Mouse (Mus musculus): ENCODE data around the gene Ankrd33b.

Ankrd33b gene

DNA sequence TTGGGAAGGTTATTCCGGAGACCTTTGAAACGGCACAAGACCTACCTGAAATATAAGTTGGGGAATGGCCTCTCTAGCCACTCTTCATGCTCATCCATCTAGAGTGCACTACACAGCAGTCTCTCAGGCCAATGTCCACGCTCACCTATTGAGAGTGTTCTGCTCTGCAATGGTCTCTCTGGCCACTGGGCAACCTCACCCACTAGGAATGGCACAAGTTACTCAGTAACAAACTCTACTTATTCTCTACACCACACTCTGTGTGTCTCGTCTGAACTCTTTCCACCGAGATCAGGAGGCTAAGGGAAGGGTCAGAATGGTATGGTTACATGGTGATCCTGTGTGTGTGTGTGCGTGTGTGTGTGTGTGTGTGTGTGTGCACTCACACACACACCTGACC, 7.7 kb downstream of the Ankrd33b start:
- H3K36me3 ChIP-seq (ENCODE audit: insufficient read depth, low read length), result no peaks in the 10 kb centered on the region
- 0 out of 2 replicates have a peak, but pooled peaks cover 1% of the 10 kb centered on the region for H3K9me3 ChIP-seq (ENCODE audit: low read length)
- H3K27me3 ChIP-seq (ENCODE audit: insufficient read depth, low read length), result peaks cover 30% of the 10 kb centered on the region
- no peak for TF ChIP-seq POU5F1 (IDR thresholded peaks at IDR 0.05; ENCODE audit: borderline replicate concordance, low read length)
- TF ChIP-seq CTCF (conservative IDR thresholded peaks at IDR 0.05; ENCODE audit: low read length), result no peak
- TF ChIP-seq NANOG (IDR thresholded peaks at IDR 0.05; ENCODE audit: borderline replicate concordance, low read length), result no peak
- H3K4me1 ChIP-seq (replicated peaks; ENCODE audit: low read depth, low read length), result peaks cover 38% of the 10 kb centered on the region
- H3K4me3 ChIP-seq (replicated peaks; ENCODE audit: low read length), result no peak overlapping the region

- Histone ChIP-seq H3K36me3 (ENCODE audit: insufficient read depth, low read length) (no peaks in the 10 kb centered on the region), H3K4me3 (replicated peaks; ENCODE audit: low read length) (no peak overlapping the region), H3K4me1 (replicated peaks; ENCODE audit: low read depth, low read length) (peaks cover 48% of the 10 kb centered on the region), H3K9me3 (ENCODE audit: low read length) (0 out of 2 replicates have a peak, but pooled peaks cover 3% of the 10 kb centered on the region), H3K27me3 (ENCODE audit: insufficient read depth, low read length) (peaks cover 9% of the 10 kb centered on the region; the same call in 1 of the 2 replicates)
- no peak for TF ChIP-seq CTCF (conservative IDR thresholded peaks at IDR 0.05; ENCODE audit: low read length)
- no peak for TF ChIP-seq POU5F1 (IDR thresholded peaks at IDR 0.05; ENCODE audit: borderline replicate concordance, low read length)
- TF ChIP-seq NANOG (IDR thresholded peaks at IDR 0.05; ENCODE audit: borderline replicate concordance, low read length), result no peak
Measured at GRCm38 (mm10) chr15:31352494-31353279, 14.8 kb downstream of the Ankrd33b start.

DNA sequence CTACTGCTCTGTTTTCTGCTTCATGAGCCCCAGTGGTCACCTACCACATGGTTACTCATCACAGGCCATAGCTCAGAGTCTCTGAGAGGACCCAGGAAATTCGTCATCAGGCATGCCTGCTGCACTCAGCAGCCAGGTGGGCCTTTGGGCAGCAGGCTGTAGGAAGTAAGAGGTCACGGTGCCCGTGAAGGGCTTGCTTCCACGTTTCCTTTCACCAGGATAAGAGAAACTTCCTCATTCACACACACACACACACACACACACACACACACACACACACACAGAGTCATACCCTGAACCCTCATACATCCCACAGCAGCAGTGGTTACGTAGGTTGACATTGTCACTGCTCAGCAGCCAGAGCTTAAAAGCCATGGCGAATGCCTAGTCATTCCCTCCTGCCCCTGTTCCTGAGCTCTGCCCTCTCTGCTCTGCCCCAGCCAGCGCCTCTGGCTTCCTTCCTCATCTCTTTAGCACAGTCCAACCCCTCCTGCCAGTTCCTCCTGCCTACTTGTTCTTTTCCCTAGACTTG, 17.6 kb downstream of the Ankrd33b start:
- no peaks in the 10 kb centered on the region for H3K36me3 ChIP-seq (ENCODE audit: insufficient read depth, low read length)
- H3K27me3 ChIP-seq (ENCODE audit: insufficient read depth, low read length), result peaks cover 3% of the 10 kb centered on the region; the same call in 1 of the 2 replicates
- peaks cover 35% of the 10 kb centered on the region for H3K4me1 ChIP-seq (replicated peaks; ENCODE audit: low read depth, low read length)
- 0 out of 2 replicates have a peak, but pooled peaks cover 2% of the 10 kb centered on the region for H3K9me3 ChIP-seq (ENCODE audit: low read length)
- TF ChIP-seq CTCF (conservative IDR thresholded peaks at IDR 0.05; ENCODE audit: low read length) (no peak), POU5F1 (IDR thresholded peaks at IDR 0.05; ENCODE audit: borderline replicate concordance, low read length) (no peak), NANOG (IDR thresholded peaks at IDR 0.05; ENCODE audit: borderline replicate concordance, low read length) (no peak)
- H3K4me3 ChIP-seq (replicated peaks; ENCODE audit: low read length), result no peak overlapping the region

DNA sequence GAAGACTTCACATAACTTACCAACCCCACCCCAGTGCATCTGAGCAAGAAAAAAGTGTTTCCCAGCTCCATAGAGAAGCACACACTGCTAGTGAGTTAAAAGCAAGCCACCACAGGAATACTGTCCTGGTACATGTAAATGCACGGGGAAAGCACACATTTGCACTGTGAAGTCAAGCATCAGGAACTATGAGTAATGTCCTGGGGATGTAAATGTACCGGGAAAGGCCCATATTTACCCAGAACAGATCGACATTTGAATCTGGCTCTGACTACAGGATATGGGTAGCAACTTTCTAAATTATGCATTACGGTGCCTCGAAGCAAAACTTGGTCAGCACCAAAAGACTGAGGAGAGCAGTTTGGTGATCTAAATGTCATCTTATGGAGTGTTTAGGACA, 18.5 kb downstream of the Ankrd33b start:
- no peak for TF ChIP-seq CTCF (conservative IDR thresholded peaks at IDR 0.05; ENCODE audit: low read length)
- no peak for TF ChIP-seq NANOG (IDR thresholded peaks at IDR 0.05; ENCODE audit: borderline replicate concordance, low read length)
- no peak for TF ChIP-seq POU5F1 (IDR thresholded peaks at IDR 0.05; ENCODE audit: borderline replicate concordance, low read length)
- no peak overlapping the region for H3K4me3 ChIP-seq (replicated peaks; ENCODE audit: low read length)
- no peaks in the 10 kb centered on the region for H3K9me3 ChIP-seq (ENCODE audit: low read length)
- H3K27me3 ChIP-seq (ENCODE audit: insufficient read depth, low read length), result peaks cover 3% of the 10 kb centered on the region; the same call in 1 of the 2 replicates
- H3K4me1 ChIP-seq (replicated peaks; ENCODE audit: low read depth, low read length), result peaks cover 41% of the 10 kb centered on the region
- no peaks in the 10 kb centered on the region for H3K36me3 ChIP-seq (ENCODE audit: insufficient read depth, low read length)

GRCm38 (mm10) chr15:31348241-31348640, 19.3 kb downstream of the Ankrd33b start:
- no peaks in the 10 kb centered on the region for H3K36me3 ChIP-seq (ENCODE audit: insufficient read depth, low read length)
- no peak for TF ChIP-seq NANOG (IDR thresholded peaks at IDR 0.05; ENCODE audit: borderline replicate concordance, low read length)
- TF ChIP-seq POU5F1 (IDR thresholded peaks at IDR 0.05; ENCODE audit: borderline replicate concordance, low read length), result no peak
- H3K4me3 ChIP-seq (replicated peaks; ENCODE audit: low read length), result no peak overlapping the region
- peaks cover 43% of the 10 kb centered on the region for H3K4me1 ChIP-seq (replicated peaks; ENCODE audit: low read depth, low read length)
- H3K27me3 ChIP-seq (ENCODE audit: insufficient read depth, low read length), result peaks cover 6% of the 10 kb centered on the region; the same call in 1 of the 2 replicates
- H3K9me3 ChIP-seq (ENCODE audit: low read length), result no peaks in the 10 kb centered on the region

DNA sequence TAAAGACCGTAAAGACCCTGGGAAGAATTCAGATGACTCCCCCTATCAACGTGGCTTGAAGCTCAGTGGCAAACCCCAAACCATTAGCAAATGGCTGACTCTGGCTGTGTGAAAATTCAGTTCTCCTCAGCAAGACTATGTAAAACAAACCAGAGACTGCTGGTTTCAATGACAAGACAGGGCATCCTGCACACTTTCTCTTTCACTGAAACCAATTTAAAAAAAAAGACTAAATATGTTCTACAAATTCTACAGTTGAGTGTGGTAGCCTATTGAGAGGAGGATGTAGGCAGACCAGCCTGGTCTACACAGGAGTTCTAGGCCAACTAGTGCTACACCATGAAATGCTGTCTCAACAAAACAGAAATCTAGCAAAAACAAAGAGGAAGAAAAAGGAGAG, 21.0 kb downstream of the Ankrd33b start:
- peaks cover 6% of the 10 kb centered on the region; the same call in 1 of the 2 replicates for H3K27me3 ChIP-seq (ENCODE audit: insufficient read depth, low read length)
- TF ChIP-seq POU5F1 (IDR thresholded peaks at IDR 0.05; ENCODE audit: borderline replicate concordance, low read length) (no peak), CTCF (conservative IDR thresholded peaks at IDR 0.05; ENCODE audit: low read length) (no peak), NANOG (IDR thresholded peaks at IDR 0.05; ENCODE audit: borderline replicate concordance, low read length) (no peak)
- peaks cover 27% of the 10 kb centered on the region for H3K4me1 ChIP-seq (replicated peaks; ENCODE audit: low read depth, low read length)
- no peaks in the 10 kb centered on the region for H3K36me3 ChIP-seq (ENCODE audit: insufficient read depth, low read length)
- H3K4me3 ChIP-seq (replicated peaks; ENCODE audit: low read length), result no peak overlapping the region
- no peaks in the 10 kb centered on the region for H3K9me3 ChIP-seq (ENCODE audit: low read length)

DNA sequence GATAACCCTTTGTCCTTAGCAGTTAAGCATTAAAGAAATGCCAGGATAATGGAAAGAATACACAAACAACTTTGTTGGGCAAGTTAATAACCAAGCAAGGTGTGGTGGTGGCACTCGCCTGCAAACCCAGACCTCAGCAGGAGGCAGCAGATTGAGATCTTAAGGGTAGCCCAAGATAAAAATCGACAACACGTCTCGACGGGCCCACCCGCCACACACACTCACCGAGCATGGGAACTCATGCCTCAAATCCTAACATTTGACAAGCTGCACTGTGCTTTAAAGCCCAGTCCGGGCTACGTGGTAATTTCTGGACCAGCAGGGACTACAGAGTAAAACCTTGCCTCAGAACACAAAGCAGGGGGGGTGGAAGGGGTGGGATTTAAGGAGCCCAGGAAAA, 22.2 kb downstream of the Ankrd33b start:
- Histone ChIP-seq H3K9me3 (ENCODE audit: low read length) (no peaks in the 10 kb centered on the region), H3K4me1 (replicated peaks; ENCODE audit: low read depth, low read length) (peaks cover 38% of the 10 kb centered on the region), H3K36me3 (ENCODE audit: insufficient read depth, low read length) (no peaks in the 10 kb centered on the region), H3K4me3 (replicated peaks; ENCODE audit: low read length) (0 out of 2 replicates have a peak overlapping the region, but pooled peaks have one; percentile 29), H3K27me3 (ENCODE audit: insufficient read depth, low read length) (peaks cover 6% of the 10 kb centered on the region; the same call in 1 of the 2 replicates)
- TF ChIP-seq CTCF (conservative IDR thresholded peaks at IDR 0.05; ENCODE audit: low read length) (no peak), NANOG (IDR thresholded peaks at IDR 0.05; ENCODE audit: borderline replicate concordance, low read length) (no peak), POU5F1 (IDR thresholded peaks at IDR 0.05; ENCODE audit: borderline replicate concordance, low read length) (no peak)

GRCm38 (mm10) chr15:31344811-31345211, 22.7 kb downstream of the Ankrd33b start:
- H3K9me3 ChIP-seq (ENCODE audit: low read length), result no peaks in the 10 kb centered on the region
- TF ChIP-seq POU5F1 (IDR thresholded peaks at IDR 0.05; ENCODE audit: borderline replicate concordance, low read length), result no peak
- TF ChIP-seq CTCF (conservative IDR thresholded peaks at IDR 0.05; ENCODE audit: low read length), result no peak
- no peak for TF ChIP-seq NANOG (IDR thresholded peaks at IDR 0.05; ENCODE audit: borderline replicate concordance, low read length)
- 0 out of 2 replicates have a peak overlapping the region, but pooled peaks have one; percentile 29 for H3K4me3 ChIP-seq (replicated peaks; ENCODE audit: low read length)
- no peaks in the 10 kb centered on the region for H3K36me3 ChIP-seq (ENCODE audit: insufficient read depth, low read length)
- H3K27me3 ChIP-seq (ENCODE audit: insufficient read depth, low read length), result peaks cover 6% of the 10 kb centered on the region; the same call in 1 of the 2 replicates
- H3K4me1 ChIP-seq (replicated peaks; ENCODE audit: low read depth, low read length), result peaks cover 38% of the 10 kb centered on the region
